In the genomic region with DNA sequence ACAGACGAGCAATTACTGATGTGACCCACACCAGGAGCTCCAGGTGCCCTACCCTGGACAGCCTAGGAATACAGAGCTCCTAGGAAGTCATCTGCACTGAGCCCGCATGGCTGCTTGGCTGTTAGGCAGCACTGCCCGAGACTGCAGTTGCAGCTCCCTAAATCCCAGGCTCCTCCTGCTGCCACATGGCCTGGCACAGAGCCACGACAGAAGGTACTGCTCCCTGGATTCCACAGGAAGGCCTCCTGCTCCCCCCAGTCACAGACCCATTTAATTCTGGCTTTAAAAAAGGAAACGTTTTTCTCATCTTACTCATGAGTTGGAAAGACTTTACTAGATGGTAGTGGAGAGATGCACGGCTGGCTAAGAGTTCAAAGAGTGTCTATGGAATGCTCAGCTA, we compare ENCODE assay signal across 10 mouse cellular contexts. TPM values are rescaled to one million over a fixed set of nuclear protein-coding genes. Genes with fewer than 3 reads are reported as not detected.
A peak's percentile ranks its signal among the peaks of the same experiment; 100 is the strongest.
DNase-seq lines count a peak whose midpoint lies in the region; ATAC-seq and TF ChIP-seq lines count a peak whose summit lies in the region.
"Had no signal": no experiment of that assay in that cellular context is flagged by ENCODE, and none has a peak within 500 bp of the region (broad histone marks: within the 10 kb centered on the region; RNA-seq: fewer than 3 reads in every experiment).

No protein-coding gene starts in this region.

- peaks cover 23% of the 10 kb centered on the region for H3K4me1 ChIP-seq in heart, embryonic 11.5 days (ENCODE audit: control insufficient read depth, insufficient read depth, low read length)
- peaks cover 26% of the 10 kb centered on the region; the same call in 1 of the 2 replicates for H3K4me1 ChIP-seq in cerebellum, adult 2 months (ENCODE audit: control insufficient read depth, insufficient read depth, low read length)

- TF ChIP-seq CTCF in cerebellum, adult 2 months (IDR thresholded peaks at IDR 0.05; ENCODE audit: borderline replicate concordance, insufficient read depth, low read depth, low read length): no peak

- no peaks in the 10 kb centered on the region for H3K9me3 ChIP-seq in heart, embryonic 11.5 days (replicated peaks; ENCODE audit: control insufficient read depth, low read length)
- H3K9me3 ChIP-seq: forebrain, embryonic 13.5 days had no signal

- 34% methylated on average over 6 of the region's 6 CpGs for WGBS in heart, embryonic 11.5 days (ENCODE audit: insufficient replicate concordance)
- 7% methylated on average over 6 of the region's 6 CpGs for WGBS in cerebellum, adult 2 months

- TF ChIP-seq POLR2A in cerebellum, adult 2 months (IDR thresholded peaks at IDR 0.05; ENCODE audit: borderline replicate concordance, insufficient read depth, low read length): no peak

- no peaks in the 10 kb centered on the region for H3K36me3 ChIP-seq in heart, embryonic 11.5 days (ENCODE audit: control insufficient read depth, insufficient read depth, low read length)

- peak overlapping the region; percentile 4; the same call in 1 of the 2 replicates for H3K27ac ChIP-seq in heart, embryonic 11.5 days (ENCODE audit: low read depth, low read length)
- H3K27ac ChIP-seq in cerebellum, adult 2 months (ENCODE audit: insufficient read depth, low read length): peak overlapping the region; percentile 60
- H3K27ac ChIP-seq: forebrain, embryonic 13.5 days had no signal

- DNase-seq in heart, postnatal 36 days: no peak
- peak; percentile 13 to 34 for DNase-seq in lung, postnatal 4 days
- no peak for DNase-seq in lung, postnatal 25 days (ENCODE audit: low spot score)
- peak; percentile 88 to 90 for DNase-seq in cerebellum, adult 2 months
- DNase-seq in layer of hippocampus, postnatal 36 days: peak; percentile 55 to 73
- DNase-seq in kidney, postnatal 10 days: no peak
- DNase-seq in urinary bladder, postnatal 36 days (ENCODE audit: low spot score in 2 of 2): no peak

- peaks cover 18% of the 10 kb centered on the region for H3K27me3 ChIP-seq in heart, embryonic 11.5 days (ENCODE audit: control insufficient read depth, insufficient read depth, low read length)
- H3K27me3 ChIP-seq in cerebellum, adult 2 months (ENCODE audit: control insufficient read depth, insufficient read depth, low read length): no peaks in the 10 kb centered on the region

- no peak overlapping the region for H3K4me2 ChIP-seq in heart, embryonic 11.5 days
- H3K4me2 ChIP-seq: forebrain, embryonic 13.5 days had no signal

- no peak for ATAC-seq in heart, embryonic 11.5 days (replicated peaks; ENCODE audit: insufficient number of reproducible peaks, low FRiP score, low TSS enrichment)
- ATAC-seq: forebrain, embryonic 13.5 days had no signal

- no peak overlapping the region for H3K4me3 ChIP-seq in heart, embryonic 11.5 days (ENCODE audit: low read depth, low read length)
- H3K4me3 ChIP-seq in cerebellum, adult 2 months (replicated peaks; ENCODE audit: insufficient read depth, low read depth, low read length): peak overlapping the region; percentile 30
- H3K4me3 ChIP-seq: forebrain, embryonic 13.5 days had no signal

- intact Hi-C loops in heart, postnatal 36 days (cut with DNase I): no loop called here

- no peak overlapping the region for H3K9ac ChIP-seq in heart, embryonic 11.5 days (ENCODE audit: low read depth, low read length)
- H3K9ac ChIP-seq: forebrain, embryonic 13.5 days had no signal

RNA-seq across cellular contexts. Expression of a gene that starts 10.0 kb away (rescaled TPM):
- 1.9 and 2.4 TPM in 2 replicates for polyA plus RNA-seq in heart, embryonic 11.5 days (2014; fragmentation: Nextera tagmentation; extraction: Ambion mirVana)
- under 1 TPM; 0.68 to 0.80 TPM for total RNA-seq in heart, postnatal 36 days (2021)
- 142 and 155 TPM in 2 replicates for polyA plus RNA-seq in cerebellum, adult 2 months (2012; rRNA removed)
- total RNA-seq in layer of hippocampus, postnatal 36 days (2021): 100 to 1,000 TPM; 263 to 289 TPM
- total RNA-seq: hematopoietic stem cell, adult 5-6 weeks had no signal

Comparison
In these comparisons a context has a peak if more than half of its experiments do, and no peak if none do; other contexts are left out.
1. DNase-seq: peak in lung, postnatal 4 days (2 of 2), cerebellum, adult 2 months (2 of 2) and layer of hippocampus, postnatal 36 days (2 of 2); none in heart, postnatal 36 days (0 of 2), lung, postnatal 25 days (single experiment), kidney, postnatal 10 days (single experiment) and urinary bladder, postnatal 36 days (0 of 2).
2. RNA of a gene that starts 10.0 kb away (total RNA-seq): 263 to 289 TPM in layer of hippocampus, postnatal 36 days; 0.68 to 0.80 TPM in heart, postnatal 36 days; every median in the first group is over 100 times any median in the second.